Mouse (Mus musculus) layer of hippocampus, postnatal 14 days (tissue): ENCODE measurements at regions not wholly inside any gene's neighbourhood (a gene's known extent, or its start where the extent isn't known, plus 50 kb on each side); places are given as distances from the start of the nearest gene placed in this dataset.

Source experiments
- DNase-seq, 2 experiments: peaks; one replicate each; pipeline ENCODE4 v3.0.0; 2021 to 2022; ENCODE audit warnings: low spot score in 2 of 2, mixed read lengths in 1 of 2

GRCm38 (mm10) chr9:87347008-87347407, 91.7 kb upstream of the Cep162 start:
- DNase-seq, result no peak

GRCm38 (mm10) chr9:87346278-87346882, 91.0 kb upstream of the Cep162 start:
- DNase-seq, result no peak

GRCm38 (mm10) chr9:87341438-87341837, 86.1 kb upstream of the Cep162 start:
- DNase-seq, result no peak

- no peak for DNase-seq
Measured at GRCm38 (mm10) chr9:87326374-87327295, 71.3 kb upstream of the Cep162 start.

- no peak for DNase-seq
Measured at GRCm38 (mm10) chr9:87323690-87324089, 68.4 kb upstream of the Cep162 start.

- no peak for DNase-seq
Measured at GRCm38 (mm10) chr9:87320758-87321157, 65.4 kb upstream of the Cep162 start.

GRCm38 (mm10) chr9:87318767-87319166, 63.4 kb upstream of the Cep162 start:
- DNase-seq, result no peak

- no peak for DNase-seq
Measured at GRCm38 (mm10) chr9:87310150-87310549, 54.8 kb upstream of the Cep162 start.
